Mouse (Mus musculus): ENCODE measurements at regions not wholly inside any gene's neighbourhood (a gene's known extent, or its start where the extent isn't known, plus 50 kb on each side); places are given as distances from the start of the nearest gene placed in this dataset.

DNA sequence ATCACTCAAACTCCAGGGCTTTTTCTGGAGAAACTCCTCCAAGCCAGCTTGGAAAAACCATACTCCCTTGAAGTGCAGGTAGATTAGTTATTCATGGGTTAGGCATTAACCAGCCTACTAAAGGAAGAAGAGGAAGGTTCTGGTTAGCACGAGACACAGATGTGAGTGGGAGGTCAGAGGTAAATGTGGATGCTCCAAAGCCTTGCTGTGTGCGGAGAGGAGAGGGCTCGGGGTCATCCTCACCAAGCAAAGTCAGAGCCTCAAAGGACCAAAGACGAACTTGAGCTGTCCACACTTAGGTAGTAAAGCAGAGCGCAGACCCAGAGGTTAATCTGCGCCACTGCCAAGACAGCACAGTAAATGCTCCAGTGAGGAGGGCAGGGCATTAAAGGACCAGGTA is 177.8 kb upstream of the Klf12 start:
- no peak for ATAC-seq (ENCODE audit: extremely low read depth, insufficient number of reproducible peaks, low FRiP score, poor library complexity, severe bottlenecking)

DNA sequence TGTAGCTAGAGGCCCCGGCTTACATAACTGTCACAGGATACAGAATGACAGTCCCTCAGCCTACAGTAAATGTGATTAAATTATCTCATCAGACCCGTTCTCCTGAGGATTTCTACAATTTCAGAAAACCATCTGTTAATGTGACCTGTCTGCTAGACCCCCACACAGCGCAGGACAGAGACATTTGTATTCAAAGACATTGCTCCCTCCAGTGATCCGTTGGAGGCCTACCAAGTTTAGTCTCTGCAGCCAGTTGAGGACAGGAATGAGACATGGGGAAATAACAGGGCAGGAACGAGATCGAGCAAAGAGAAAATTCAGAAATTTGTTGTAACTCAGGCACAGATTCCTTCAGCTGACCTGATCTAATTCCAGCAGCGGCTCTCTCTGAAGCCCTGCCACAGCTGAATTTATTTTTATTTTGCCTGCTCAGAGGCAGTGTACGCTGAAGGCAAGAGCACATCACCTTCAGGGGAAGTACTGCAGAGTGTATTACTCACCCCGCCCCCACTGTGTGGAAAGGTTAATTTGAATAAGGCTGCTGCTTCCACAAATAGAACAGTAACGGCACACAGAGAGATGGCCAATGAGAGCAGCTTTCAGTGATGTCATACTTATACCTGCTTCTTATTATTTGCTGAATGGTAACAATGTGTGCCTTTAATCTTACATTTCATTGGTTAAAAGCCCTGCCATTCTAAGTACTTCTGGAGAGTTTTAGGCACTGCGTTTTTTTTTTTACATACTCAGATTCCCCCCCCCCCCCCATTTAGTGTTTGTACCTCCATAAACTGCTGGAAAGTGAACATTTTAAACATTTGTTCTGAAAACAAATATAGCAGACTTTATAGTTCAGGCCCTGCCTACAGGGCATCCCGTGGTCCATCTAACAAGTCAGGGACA is 176.9 kb upstream of the Klf12 start:
- peak; percentile 88 for ATAC-seq (ENCODE audit: extremely low read depth, insufficient number of reproducible peaks, low FRiP score, poor library complexity, severe bottlenecking)

DNA sequence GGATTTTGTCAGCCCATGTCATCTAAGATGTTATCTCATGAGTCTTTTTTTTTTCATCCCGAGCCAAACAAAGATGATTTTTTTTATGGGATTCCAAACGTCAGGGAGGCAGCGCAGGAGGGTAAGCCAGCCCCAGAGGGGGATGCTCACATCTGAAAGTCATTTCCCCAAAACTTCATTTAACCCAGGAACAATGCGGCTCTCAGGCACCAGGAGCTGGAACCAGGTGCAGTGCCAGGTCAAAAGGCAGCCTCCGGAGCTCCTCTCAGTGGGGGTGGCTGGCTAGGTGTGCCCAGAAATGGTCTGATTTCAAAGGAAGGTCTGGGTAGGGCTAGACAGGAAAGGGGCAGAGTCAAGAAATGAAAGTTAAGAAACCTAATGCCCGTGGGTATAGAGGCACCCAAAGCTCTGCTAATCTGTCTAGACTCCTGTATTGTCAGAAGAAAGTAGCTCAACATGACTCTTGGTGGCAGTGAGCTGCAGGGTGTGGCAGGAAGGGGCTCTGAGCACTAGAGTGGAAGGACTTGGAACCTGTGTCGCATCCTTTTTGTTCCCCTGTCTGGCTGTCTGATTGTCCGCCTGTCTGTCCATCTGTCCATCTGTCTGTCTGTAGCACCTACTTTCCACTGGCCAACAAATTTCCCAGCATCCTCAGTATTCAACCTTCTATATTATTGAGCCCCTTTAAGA is 175.3 kb upstream of the Klf12 start:
- ATAC-seq (ENCODE audit: extremely low read depth, insufficient number of reproducible peaks, low FRiP score, poor library complexity, severe bottlenecking): peak; percentile 27; the same call in 1 of the 2 replicates

DNA sequence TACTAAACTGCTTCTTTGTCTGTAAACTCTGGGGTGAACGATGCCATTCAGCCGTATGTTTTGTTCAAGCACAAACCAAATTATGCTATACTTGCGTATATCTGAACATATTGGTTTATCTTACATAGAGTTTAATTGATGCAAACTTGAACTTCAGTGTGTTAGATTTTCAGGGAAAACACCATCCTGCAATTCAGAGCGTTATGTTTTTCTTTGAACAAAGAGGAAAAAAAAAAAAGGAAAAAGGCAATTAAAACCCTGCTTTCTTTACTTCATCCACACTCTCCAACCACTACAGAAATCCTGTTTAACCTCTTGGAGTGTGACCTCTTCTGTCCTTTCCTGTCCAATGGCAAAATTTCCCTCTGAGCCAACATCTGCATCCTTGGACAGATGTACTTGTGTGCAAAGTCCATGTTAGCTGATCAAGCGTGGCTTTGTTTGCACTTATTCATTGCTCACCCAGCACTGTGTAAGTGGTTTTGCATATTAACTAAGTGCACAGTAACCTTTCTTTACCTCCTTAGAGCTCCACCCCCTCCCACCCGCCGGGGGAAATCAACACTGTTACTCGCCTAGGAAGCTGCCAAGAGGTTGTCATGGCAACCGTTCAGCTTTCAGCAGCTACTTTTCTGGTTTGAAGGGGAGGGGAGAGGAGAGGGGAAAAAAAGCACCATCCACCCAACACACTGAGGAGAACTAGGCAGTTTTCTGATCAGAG is 174.4 kb upstream of the Klf12 start:
- ATAC-seq (ENCODE audit: extremely low read depth, insufficient number of reproducible peaks, low FRiP score, poor library complexity, severe bottlenecking): peak; percentile 75

DNA sequence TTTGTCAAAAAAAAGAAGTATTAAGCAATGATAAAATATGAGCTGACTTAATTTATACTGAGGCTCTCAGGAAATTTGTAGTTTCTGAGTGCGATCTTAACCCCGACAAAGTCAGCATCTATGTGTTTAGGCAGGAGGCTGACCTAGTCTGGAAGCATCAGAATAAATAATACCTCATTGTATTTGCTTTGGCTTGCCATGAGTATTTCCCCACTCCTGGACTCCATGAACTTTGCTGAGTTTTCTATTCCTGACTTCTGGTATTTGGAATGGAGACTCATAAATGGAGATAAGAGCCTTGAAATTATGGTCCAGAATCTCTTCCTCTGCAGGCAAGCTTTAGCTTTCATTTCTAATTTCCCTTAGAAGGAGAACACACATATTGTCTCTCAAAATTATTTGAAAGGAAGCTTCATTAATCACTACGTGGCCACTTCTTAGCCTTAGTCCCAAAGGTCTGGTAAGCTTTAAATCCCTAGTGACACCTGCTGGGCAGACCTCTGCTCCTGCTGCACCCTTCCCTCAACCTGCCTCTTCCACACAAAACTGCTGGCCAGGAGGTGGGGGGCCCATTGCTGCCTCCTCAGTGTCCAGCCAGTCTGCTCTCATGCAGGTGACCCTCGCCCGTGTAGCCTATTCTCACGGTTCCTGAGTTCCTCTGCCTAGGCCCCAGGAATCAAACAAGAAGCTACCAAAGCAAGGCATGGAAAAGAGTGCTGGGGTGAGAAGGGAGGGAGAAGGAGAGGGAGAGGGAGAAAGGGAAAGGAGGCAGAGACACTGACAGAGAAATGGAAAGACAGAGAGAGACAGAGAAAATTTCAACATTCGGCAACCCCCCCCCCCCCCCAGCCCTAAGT is 173.6 kb upstream of the Klf12 start:
- no peak for ATAC-seq (ENCODE audit: extremely low read depth, insufficient number of reproducible peaks, low FRiP score, poor library complexity, severe bottlenecking)

DNA sequence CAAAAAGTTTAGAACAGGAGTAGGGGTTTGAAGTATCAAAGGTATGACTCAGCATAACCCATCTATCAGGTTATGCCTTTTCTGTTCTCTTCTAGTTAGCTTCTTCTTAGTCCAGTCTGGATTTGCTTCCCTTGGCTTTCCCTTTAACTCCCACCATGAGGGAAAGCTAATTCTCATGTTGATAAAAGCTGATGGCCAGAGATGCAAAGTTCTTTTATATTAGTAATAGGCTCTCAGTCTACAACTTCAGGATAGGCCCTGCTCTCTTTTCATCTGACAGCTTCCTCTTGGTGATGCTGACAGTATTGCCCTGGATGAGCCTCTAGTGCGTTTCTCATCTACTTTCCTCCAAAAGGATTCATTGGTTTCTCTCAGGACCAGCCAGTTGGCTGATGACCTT is 161.7 kb upstream of the Klf12 start:
- ATAC-seq (ENCODE audit: extremely low read depth, insufficient number of reproducible peaks, low FRiP score, poor library complexity, severe bottlenecking): no peak

DNA sequence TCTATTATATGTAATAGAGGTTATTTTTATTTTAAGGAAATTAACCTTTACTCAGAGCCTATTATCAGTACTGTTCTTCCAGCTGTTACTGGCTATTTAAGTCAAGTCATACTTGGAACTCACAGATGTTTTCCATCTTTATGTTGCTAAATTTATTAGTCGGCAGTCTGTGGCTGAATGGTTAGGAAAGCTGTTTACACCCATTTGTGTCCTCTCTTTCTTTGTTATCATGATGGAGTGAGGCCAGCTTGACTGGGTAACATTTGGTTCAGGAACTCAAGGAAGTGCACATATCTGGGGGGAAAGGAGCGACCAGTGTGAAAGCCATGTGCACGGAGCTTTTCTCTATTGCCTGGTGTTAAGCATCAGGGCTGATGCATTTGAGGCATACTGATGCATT is 160.4 kb upstream of the Klf12 start:
- no peak for ATAC-seq (ENCODE audit: extremely low read depth, insufficient number of reproducible peaks, low FRiP score, poor library complexity, severe bottlenecking)

DNA sequence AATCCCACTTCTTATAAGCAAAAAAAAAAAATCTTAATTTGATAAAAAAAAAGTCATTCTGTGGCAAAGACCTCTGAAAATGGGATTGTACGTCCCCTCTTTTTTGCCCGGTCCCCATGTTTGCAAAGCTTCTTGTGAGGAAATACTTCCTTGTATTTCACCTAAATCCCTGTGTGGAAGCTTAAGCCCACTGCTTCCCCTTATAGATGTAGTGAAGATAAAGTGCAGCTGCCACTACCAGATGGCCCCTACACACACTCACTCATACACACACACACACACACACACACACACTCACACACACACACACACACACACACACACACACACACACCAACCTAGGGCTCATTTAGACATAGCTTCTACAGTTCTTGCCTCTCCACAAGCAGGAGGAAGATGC is 159.6 kb upstream of the Klf12 start:
- ATAC-seq (ENCODE audit: extremely low read depth, insufficient number of reproducible peaks, low FRiP score, poor library complexity, severe bottlenecking): no peak

DNA sequence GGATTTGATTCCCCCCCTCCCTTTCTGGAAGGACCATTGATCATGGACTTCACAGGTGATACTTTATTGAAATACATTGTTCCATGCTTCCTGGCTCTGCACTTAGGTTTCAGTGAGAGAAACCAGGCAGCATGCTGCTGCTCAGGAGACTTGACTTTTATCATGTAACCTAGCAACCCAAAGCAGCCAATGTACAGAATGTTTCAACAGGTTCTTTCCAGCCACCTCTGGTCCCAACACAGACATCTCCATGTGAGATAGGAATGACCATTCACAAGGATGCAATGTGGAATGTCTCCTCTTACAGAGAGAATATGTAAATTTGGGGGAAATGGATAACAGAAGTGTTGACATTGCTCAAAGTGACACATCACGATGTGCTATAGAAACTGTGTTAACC is 153.1 kb upstream of the Klf12 start:
- no peak for ATAC-seq (ENCODE audit: extremely low read depth, insufficient number of reproducible peaks, low FRiP score, poor library complexity, severe bottlenecking)

DNA sequence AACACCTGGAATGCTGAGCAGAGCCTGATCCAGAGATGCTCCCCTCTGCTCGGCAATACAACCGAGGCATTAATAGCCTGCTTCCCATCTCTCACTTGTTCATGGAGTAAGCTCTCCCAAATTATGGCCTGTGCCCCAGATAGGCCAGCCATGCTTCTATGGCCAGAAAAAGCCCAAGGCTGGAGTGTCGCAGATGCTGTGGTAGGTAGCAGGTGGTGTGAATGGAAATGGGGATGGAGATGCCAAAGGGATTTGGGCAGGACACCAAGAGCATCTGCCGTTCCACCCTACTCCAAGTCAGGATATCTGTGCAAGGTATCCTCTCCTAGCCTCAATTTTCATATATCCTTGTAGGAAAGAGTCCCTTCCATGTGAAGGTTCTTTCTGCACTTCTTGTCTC is 145.2 kb upstream of the Klf12 start:
- no peak for ATAC-seq (ENCODE audit: extremely low read depth, insufficient number of reproducible peaks, low FRiP score, poor library complexity, severe bottlenecking)

DNA sequence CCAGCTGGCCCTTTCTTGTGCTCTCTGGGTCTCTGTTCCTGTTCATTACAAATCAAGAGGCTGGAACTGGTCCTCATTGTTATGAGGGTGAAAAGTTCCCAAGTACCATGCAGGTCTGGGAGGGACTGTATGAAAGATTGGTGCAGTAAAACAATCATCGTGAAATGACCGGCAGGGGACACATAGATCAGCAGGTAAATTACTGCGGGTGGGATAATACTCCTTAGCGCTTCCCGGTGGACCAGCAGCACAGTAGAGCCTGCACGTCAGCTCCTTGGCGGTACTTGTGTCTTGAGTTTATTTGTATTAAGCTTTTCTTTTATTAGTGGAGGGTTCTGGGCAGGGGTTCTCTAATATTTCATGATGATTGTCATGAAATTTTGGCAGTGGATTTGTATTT is 141.9 kb upstream of the Klf12 start:
- ATAC-seq (ENCODE audit: extremely low read depth, insufficient number of reproducible peaks, low FRiP score, poor library complexity, severe bottlenecking): no peak

DNA sequence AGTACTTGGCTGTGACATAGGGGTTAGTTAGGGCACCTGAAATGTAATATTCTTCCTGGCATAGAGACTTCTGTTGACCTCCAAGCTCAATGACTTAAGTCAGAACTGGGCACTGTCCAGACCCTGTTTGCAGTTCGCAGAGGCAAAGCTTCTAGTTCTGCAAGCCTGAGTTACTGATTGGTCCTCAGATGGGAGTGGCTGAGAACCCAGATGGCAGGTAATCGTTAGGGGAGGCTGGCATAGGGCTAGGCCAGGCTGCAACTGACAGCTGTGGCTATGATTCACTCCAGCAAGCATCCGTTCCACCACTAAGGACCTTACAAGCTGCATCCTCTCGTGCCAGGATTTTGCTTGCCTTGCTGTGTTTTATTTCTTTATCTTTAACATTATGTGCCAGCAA is 139.3 kb upstream of the Klf12 start:
- no peak for ATAC-seq (ENCODE audit: extremely low read depth, insufficient number of reproducible peaks, low FRiP score, poor library complexity, severe bottlenecking)

DNA sequence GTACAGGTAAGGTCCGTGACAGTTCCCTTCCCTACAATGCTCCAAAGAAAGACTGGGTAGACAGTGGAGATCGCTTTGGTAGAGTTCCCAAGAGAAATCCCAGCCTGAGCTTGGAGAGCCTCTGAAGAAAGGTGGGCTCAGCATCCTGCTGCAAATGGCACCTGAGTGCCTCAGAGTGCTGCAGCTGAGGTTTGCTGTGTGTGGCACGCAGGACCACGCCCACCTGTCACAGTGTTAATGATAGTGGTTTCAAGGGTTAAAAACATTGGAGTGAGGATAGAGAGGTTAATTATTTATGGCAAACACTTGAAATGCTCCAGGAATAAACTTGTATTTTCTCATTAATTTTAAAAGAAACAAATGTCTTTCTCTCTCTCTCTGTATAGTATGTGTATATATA is 137.2 kb upstream of the Klf12 start:
- no peak for ATAC-seq (ENCODE audit: extremely low read depth, insufficient number of reproducible peaks, low FRiP score, poor library complexity, severe bottlenecking)

DNA sequence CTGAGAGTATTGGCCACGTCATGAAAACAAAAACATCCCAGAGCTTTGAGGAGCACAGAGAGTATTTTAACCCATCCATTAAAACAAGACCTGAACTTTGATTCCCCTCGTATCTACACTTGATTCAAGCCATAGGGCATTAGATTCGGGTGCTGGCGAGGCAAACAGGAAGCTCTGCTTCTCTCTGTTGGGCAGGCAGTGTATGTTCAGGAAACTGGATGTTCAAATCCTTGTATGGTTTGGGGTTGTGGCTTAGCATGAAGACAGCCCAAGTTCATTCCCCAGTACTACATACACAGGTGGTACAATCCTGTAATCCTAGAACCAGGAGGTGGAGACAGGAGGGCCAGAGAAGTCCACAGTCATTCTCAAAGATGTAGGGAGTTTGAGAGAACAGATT is 130.6 kb upstream of the Klf12 start:
- ATAC-seq (ENCODE audit: extremely low read depth, insufficient number of reproducible peaks, low FRiP score, poor library complexity, severe bottlenecking): no peak

DNA sequence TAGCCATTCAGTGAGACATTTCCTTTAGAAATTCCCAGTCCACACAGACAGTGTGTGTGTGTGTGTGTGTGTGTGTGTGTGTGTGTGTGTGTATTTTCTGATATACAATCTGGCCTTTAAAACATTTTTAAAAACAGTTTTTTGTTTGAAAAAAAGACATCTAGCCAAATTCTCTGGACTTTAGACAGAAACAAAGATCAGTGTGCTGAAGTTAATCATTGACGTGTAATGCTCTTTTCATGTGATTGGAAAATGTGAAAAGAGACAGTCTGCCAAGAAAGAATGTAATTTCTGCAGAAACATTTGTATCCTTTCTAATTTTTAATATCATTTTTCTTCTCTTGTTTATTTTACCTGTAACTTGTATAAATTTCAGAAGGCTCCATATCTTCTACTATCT is 127.7 kb upstream of the Klf12 start:
- no peak for ATAC-seq (ENCODE audit: extremely low read depth, insufficient number of reproducible peaks, low FRiP score, poor library complexity, severe bottlenecking)

DNA sequence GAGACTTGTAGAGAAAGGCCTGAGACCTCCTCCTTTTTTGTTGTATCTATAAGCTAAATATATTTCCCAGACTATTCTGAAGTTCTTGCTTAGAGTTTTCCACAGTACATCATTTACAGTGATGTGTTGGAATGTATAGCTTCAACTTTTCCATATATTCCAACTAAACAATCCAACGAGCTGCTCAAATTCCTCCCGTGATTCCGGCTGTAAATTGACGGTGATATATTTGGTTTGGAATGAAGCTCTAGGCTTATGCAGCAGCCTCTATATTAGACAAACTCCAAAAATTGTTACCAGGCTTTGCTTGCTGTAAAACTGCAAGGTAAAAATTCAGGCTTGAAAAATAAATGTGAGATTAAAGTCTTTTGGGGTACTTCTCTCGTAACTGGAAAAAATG is 112.7 kb upstream of the Klf12 start:
- no peak for ATAC-seq (ENCODE audit: extremely low read depth, insufficient number of reproducible peaks, low FRiP score, poor library complexity, severe bottlenecking)

DNA sequence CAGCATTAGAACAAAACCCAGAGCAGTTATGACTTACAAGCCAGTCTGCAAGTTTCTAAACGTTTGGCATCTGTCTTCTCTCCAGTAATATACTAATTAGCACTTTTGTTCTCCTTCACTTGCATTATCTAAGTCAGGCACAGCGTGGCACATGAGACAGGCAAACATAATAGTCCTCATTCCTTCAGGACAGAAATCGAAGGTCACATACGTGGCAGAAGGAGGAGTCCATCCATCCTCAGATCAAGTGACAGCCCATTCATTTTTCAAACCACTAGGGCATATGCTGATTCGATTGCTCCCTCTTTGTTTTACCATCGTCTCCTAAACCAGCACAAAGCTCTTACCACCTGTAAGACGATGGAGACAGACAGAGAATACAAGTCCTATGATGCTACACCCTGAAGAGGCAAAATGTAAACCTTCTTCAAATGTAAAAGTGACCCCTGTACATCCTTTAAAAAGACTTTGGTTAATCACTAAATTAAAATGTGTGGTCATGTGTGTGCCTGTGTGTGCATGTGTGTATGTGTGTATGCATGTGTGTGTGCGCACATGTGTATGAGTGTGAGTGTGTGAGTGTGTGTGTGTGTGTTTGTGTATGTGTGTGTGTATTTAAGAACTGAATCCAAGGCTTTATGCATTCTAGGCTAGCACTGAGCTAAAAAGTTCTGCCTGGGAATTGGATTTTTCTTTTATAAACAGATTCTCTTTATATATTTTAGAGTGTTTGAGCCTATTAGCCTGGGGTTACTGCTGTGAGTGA is 90.9 kb upstream of the Klf12 start:
- no peak for ATAC-seq (ENCODE audit: extremely low read depth, insufficient number of reproducible peaks, low FRiP score, poor library complexity, severe bottlenecking)

DNA sequence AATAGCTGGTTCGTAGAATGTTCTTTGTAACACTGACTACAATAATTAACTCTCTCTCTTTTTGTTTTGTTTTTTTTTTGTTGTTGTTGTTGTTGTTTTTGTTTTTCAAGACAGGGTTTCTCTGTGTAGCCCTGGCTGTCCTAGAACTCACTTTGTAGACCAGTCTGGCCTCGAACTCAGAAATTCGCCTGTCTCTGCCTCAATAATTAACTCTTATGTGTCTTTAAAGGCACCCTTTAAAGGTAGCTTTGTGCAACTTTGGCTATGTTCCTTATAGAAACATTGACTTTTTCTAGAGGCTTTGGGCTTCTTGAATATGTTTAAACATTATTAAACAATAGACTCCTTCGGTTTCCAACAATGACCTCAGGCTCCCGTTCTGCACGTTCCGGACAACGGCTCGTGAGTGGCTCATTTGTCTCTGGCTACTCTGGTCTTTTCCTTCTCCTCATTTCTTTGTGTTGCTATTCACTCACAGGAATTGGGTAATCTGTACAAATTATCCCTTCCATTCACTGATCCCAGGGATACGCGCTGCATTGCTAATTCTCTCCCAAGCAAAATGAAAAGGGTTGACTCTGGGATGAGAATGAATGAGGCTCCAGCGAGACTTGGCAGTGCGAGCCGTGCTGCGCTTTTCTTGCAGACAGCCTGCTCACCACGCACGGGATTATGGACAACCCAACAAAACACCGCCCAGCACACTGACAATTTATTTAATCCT is 90.2 kb upstream of the Klf12 start:
- no peak for ATAC-seq (ENCODE audit: extremely low read depth, insufficient number of reproducible peaks, low FRiP score, poor library complexity, severe bottlenecking)

Data from neutrophil, adult 5-6 weeks (primary cell).